Comparison of ENCODE assay signal across 19 mouse cellular contexts in the genomic region with DNA sequence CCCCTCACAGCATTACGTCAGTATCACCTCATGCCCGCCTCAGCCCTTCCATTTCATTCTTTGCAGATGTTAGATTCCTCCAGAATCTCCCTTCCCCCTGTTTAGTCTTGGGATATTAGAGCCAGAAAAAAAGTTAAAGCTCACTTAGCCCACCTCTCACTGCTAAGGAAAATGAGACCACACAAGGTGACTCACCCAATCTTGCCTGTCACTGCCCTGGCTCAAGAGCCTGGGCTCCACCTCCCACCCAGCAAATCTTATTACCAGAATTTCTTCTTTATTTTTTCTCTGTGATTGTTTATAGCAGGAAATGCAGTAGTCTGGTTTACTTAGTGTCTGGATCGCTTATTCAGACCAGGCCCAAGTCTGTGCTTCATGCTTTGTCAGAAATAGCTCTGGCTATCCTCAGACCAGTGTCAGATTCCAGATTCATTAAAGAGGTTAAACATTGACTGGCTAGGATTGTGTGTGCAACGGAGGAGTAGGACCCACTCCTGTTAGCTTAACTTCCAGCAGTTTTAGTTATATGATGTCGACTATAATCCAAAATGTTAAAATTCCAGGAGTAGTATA.
A peak's percentile ranks its signal among the peaks of the same experiment; 100 is the strongest.
DNase-seq lines count a peak whose midpoint lies in the region; ATAC-seq and TF ChIP-seq lines count a peak whose summit lies in the region.
"Had no signal": no experiment of that assay in that cellular context is flagged by ENCODE, and none has a peak within 500 bp of the region (broad histone marks: within the 10 kb centered on the region; RNA-seq: fewer than 3 reads in every experiment).

No protein-coding gene starts in this region.

- peaks cover 3% of the 10 kb centered on the region; the same call in 1 of the 2 replicates for H3K4me1 ChIP-seq in intestine, embryonic 16.5 days (ENCODE audit: control insufficient read depth, insufficient read depth, low read length)
- peaks cover 18% of the 10 kb centered on the region for H3K4me1 ChIP-seq in limb, embryonic 12.5 days (replicated peaks)
- H3K4me1 ChIP-seq in hindbrain, embryonic 14.5 days (replicated peaks; ENCODE audit: control insufficient read depth, insufficient read depth, low read length), result no peaks in the 10 kb centered on the region
- H3K4me1 ChIP-seq: liver, embryonic 15.5 days had no signal

- no peak overlapping the region for H3K27ac ChIP-seq in intestine, embryonic 16.5 days (ENCODE audit: low read length)
- peak overlapping the region; percentile 50 for H3K27ac ChIP-seq in limb, embryonic 12.5 days
- no peak overlapping the region for H3K27ac ChIP-seq in hindbrain, embryonic 14.5 days
- H3K27ac ChIP-seq: liver, embryonic 15.5 days; midbrain, embryonic 13.5 days had no signal

- no peaks in the 10 kb centered on the region for H3K36me3 ChIP-seq in intestine, embryonic 16.5 days (ENCODE audit: control insufficient read depth, insufficient read depth, low read length)
- no peaks in the 10 kb centered on the region for H3K36me3 ChIP-seq in limb, embryonic 12.5 days
- H3K36me3 ChIP-seq in hindbrain, embryonic 14.5 days (replicated peaks; ENCODE audit: control insufficient read depth, insufficient read depth), result no peaks in the 10 kb centered on the region
- H3K36me3 ChIP-seq: liver, embryonic 15.5 days; midbrain, embryonic 13.5 days had no signal

- no peak overlapping the region for H3K4me2 ChIP-seq in intestine, embryonic 16.5 days (ENCODE audit: low read depth, low read length)
- H3K4me2 ChIP-seq in limb, embryonic 12.5 days, result no peak overlapping the region
- H3K4me2 ChIP-seq in hindbrain, embryonic 14.5 days (replicated peaks), result no peak overlapping the region
- H3K4me2 ChIP-seq: heart, embryonic 11.5 days; liver, embryonic 15.5 days; midbrain, embryonic 13.5 days had no signal

- no peaks in the 10 kb centered on the region for H3K9me3 ChIP-seq in intestine, embryonic 16.5 days (ENCODE audit: control insufficient read depth, low read length)
- H3K9me3 ChIP-seq in limb, embryonic 12.5 days, result no peaks in the 10 kb centered on the region
- no peaks in the 10 kb centered on the region for H3K9me3 ChIP-seq in hindbrain, embryonic 14.5 days (ENCODE audit: control insufficient read depth, low read length)
- H3K9me3 ChIP-seq: G1E; liver, embryonic 15.5 days; midbrain, embryonic 13.5 days had no signal

- no peak overlapping the region for H3K9ac ChIP-seq in intestine, embryonic 16.5 days (ENCODE audit: low read depth, low read length)
- H3K9ac ChIP-seq in limb, embryonic 12.5 days (replicated peaks), result no peak overlapping the region
- no peak overlapping the region for H3K9ac ChIP-seq in hindbrain, embryonic 14.5 days
- H3K9ac ChIP-seq: liver, embryonic 15.5 days; midbrain, embryonic 13.5 days had no signal

- peak; percentile 63 for ATAC-seq in Patski
- ATAC-seq in intestine, embryonic 16.5 days, result peak; percentile 41; the same call in 1 of the 2 replicates
- ATAC-seq in limb, embryonic 12.5 days (ENCODE audit: insufficient number of reproducible peaks, insufficient read depth, low FRiP score, low TSS enrichment, low read depth), result 0 out of 2 replicates have a peak, but pooled peaks have one; percentile 34
- ATAC-seq in hindbrain, embryonic 14.5 days (ENCODE audit: low FRiP score), result no peak
- ATAC-seq: midbrain, embryonic 13.5 days had no signal

- DNase-seq in kidney, adult 8-10 months, result peak; percentile 14 to 63
- DNase-seq in kidney, postnatal 10 days, result no peak
- DNase-seq in Patski (ENCODE audit: low read depth, low spot score), result no peak
- no peak for DNase-seq in urinary bladder, postnatal 10 days (ENCODE audit: low spot score)
- DNase-seq in hindbrain, embryonic 14.5 days (ENCODE audit: low spot score), result no peak
- DNase-seq: adrenal gland, postnatal 14 days; cerebellum, adult 9-11 months; embryo, embryonic 11 days; gastrocnemius, postnatal 36 days; heart, postnatal 36 days; right cerebral cortex, adult 18-20 months had no signal

- no peak for TF ChIP-seq CTCF in Patski (IDR thresholded peaks at IDR 0.05)

- POLR2A ChIA-PET in Patski (lab: Charles Lee), result interaction anchor here (1.3 kb wide), 1 partner anchor 32 kb away, joined by 3 read pairs; no protein-coding TSS in a partner anchor

- in situ Hi-C loops in Patski (cut with MboI; ENCODE audit: low pct_unique_long_range_greater_than_20kb), result loop anchor here (5.0 kb wide), 1 partner anchor 247 kb away; no protein-coding TSS in a partner anchor

- CTCF ChIA-PET in Patski (lab: Charles Lee), result no interaction called here

- no peaks in the 10 kb centered on the region for H3K27me3 ChIP-seq in Patski
- H3K27me3 ChIP-seq in intestine, embryonic 16.5 days (replicated peaks; ENCODE audit: control insufficient read depth, insufficient read depth, low read length), result no peaks in the 10 kb centered on the region
- H3K27me3 ChIP-seq in limb, embryonic 12.5 days, result no peaks in the 10 kb centered on the region
- H3K27me3 ChIP-seq in hindbrain, embryonic 14.5 days (ENCODE audit: control insufficient read depth, insufficient read depth, low read length), result no peaks in the 10 kb centered on the region
- H3K27me3 ChIP-seq: liver, embryonic 15.5 days; midbrain, embryonic 13.5 days had no signal

- WGBS in intestine, embryonic 16.5 days, result 43% methylated on average over 5 of the region's 5 CpGs
- 35% methylated on average over 5 of the region's 5 CpGs for WGBS in limb, embryonic 12.5 days
- WGBS in hindbrain, embryonic 14.5 days, result 85% methylated on average over 5 of the region's 5 CpGs

- H3K4me3 ChIP-seq in intestine, embryonic 16.5 days (ENCODE audit: low read length), result no peak overlapping the region
- no peak overlapping the region for H3K4me3 ChIP-seq in limb, embryonic 12.5 days (replicated peaks)
- H3K4me3 ChIP-seq in hindbrain, embryonic 14.5 days (replicated peaks; ENCODE audit: low read length), result no peak overlapping the region
- H3K4me3 ChIP-seq: erythroblast, embryonic 14.5 days; liver, embryonic 15.5 days; midbrain, embryonic 13.5 days; myocyte had no signal

Comparison
In these comparisons a context has a peak if more than half of its experiments do, and no peak if none do; other contexts are left out.
1. DNase-seq: peak in kidney, adult 8-10 months (2 of 2); none in kidney, postnatal 10 days (single experiment), Patski (single experiment), urinary bladder, postnatal 10 days (single experiment) and hindbrain, embryonic 14.5 days (single experiment).